Mouse (Mus musculus) hindbrain, embryonic 12.5 days (tissue): ENCODE results near the gene Cd34. TPM values are rescaled to one million over a fixed set of nuclear protein-coding genes. Genes with fewer than 3 reads are reported as not detected.
A peak's percentile ranks its signal among the peaks of the same experiment; 100 is the strongest.

Experiments
- ATAC-seq: fragments of 200-750 bp; cut with Nextera tagmentation; 2 replicates; pipeline ENCODE4 v1.8.0; 2017; ENCODE audit warnings: moderate TSS enrichment; ENCODE audit not compliant: low FRiP score
- H3K27ac ChIP-seq: fragments of 300-500 bp; sonication (generic); 2 replicates; pipeline ENCODE4 v1.5.1; 2016; ENCODE audit warnings: mild to moderate bottlenecking
- H3K27me3 ChIP-seq: fragments of 300-500 bp; sonication (generic); 2 replicates; pipeline ENCODE4 v1.6.1; 2016; ENCODE audit warnings: mild to moderate bottlenecking
- H3K36me3 ChIP-seq: fragments of 300-500 bp; sonication (generic); 2 replicates; pipeline ENCODE4 v1.6.1; 2016; ENCODE audit warnings: mild to moderate bottlenecking
- H3K4me1 ChIP-seq: fragments of 300-500 bp; sonication (generic); 2 replicates; pipeline ENCODE4 v1.6.1; 2016
- H3K4me2 ChIP-seq: fragments of 300-500 bp; sonication (generic); replicated peaks from 2 replicates; pipeline ENCODE4 v1.6.1; 2016; ENCODE audit warnings: mild to moderate bottlenecking
- H3K4me3 ChIP-seq: fragments of 300-500 bp; sonication (generic); 2 replicates; pipeline ENCODE4 v1.5.1; 2016; ENCODE audit warnings: mild to moderate bottlenecking
- H3K9ac ChIP-seq: fragments of 300-500 bp; sonication (generic); 2 replicates; pipeline ENCODE4 v1.6.1; 2016; ENCODE audit warnings: mild to moderate bottlenecking, moderate library complexity
- H3K9me3 ChIP-seq: fragments of 300-500 bp; sonication (generic); replicated peaks from 2 replicates; pipeline ENCODE4 v1.6.1; 2016; ENCODE audit warnings: mild to moderate bottlenecking
- WGBS: fragments of 180-500 bp; shearing (Covaris S2); methylation state at CpG from one replicate; pipeline ENCODE4 v1.1.7; 2016; 5-methylcytosine and 5-hydroxymethylcytosine counted together
- polyA plus RNA-seq: library from polyadenylated mRNA; unstranded; fragments of >200 nt; fragmentation: Nextera tagmentation; extraction: Ambion mirVana; gene quantifications from 2 replicates; pipeline ENCODE4 v1.2.1, GENCODE M21; 2016

Gene Cd34
- polyA plus RNA-seq: 44.7 and 50.0 TPM in 2 replicates

GRCm38 (mm10) chr1:194938715-194939114, at the start of gene Cd34:
Gene Cd34 (plus strand): TSS chr1:194938819.
- Histone ChIP-seq H3K4me2 (peak within 1 kb of the TSS; percentile 78), H3K9me3 (no peaks in the 10 kb centered on the region), H3K4me3 (peak within 1 kb of the TSS; percentile 40), H3K36me3 (no peaks in the 10 kb centered on the region), H3K27me3 (peaks cover 15% of the 10 kb centered on the region), H3K27ac (no peak within 1 kb of the TSS), H3K9ac (peak within 1 kb of the TSS; percentile 41; the same call in 1 of the 2 replicates), H3K4me1 (peaks cover 7% of the 10 kb centered on the region)
- peak; percentile 68 for ATAC-seq
- under 1% methylated on average over 26 of the region's 26 CpGs for WGBS

- Histone ChIP-seq H3K9ac (no peak overlapping the region), H3K9me3 (no peaks in the 10 kb centered on the region), H3K4me3 (no peak overlapping the region), H3K36me3 (no peaks in the 10 kb centered on the region), H3K4me1 (no peaks in the 10 kb centered on the region), H3K27ac (no peak overlapping the region), H3K27me3 (no peaks in the 10 kb centered on the region), H3K4me2 (no peak overlapping the region)
- ATAC-seq: no peak
- WGBS: 79% methylated on average over 1 of the region's 1 CpGs
Observed at GRCm38 (mm10) chr1:194894513-194894912, 44.1 kb upstream of the Cd34 start.

- no peak for ATAC-seq
- H3K9ac ChIP-seq: no peak overlapping the region
Observed at GRCm38 (mm10) chr1:194895287-194895686, 43.3 kb upstream of the Cd34 start.

DNA sequence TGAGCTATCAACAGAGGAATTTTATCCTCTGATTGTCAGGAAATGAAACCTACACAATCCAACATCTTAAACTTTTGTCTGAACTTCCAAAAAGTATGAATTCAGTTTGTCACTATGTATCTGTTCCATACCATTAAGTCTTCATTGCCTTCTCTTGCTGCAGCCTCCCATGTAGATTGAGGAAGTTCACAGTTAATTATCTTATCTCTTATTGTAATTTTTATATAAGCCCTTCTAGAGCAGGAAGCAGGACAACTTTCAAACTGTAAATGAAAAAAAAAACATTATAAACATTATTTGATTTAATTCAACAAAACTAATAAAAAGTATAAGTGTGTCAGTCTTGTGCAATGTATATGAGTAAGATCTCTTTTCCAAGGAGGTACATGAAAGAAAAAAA, 37.5 kb upstream of the Cd34 start:
- Histone ChIP-seq H3K9ac (no peak overlapping the region), H3K4me3 (no peak overlapping the region), H3K4me1 (no peaks in the 10 kb centered on the region), H3K27ac (no peak overlapping the region), H3K9me3 (no peaks in the 10 kb centered on the region), H3K4me2 (no peak overlapping the region), H3K27me3 (no peaks in the 10 kb centered on the region), H3K36me3 (no peaks in the 10 kb centered on the region)
- no peak for ATAC-seq

More at GRCm38 (mm10) chr1:194895287-194895686, 43.3 kb upstream of the Cd34 start:
- Histone ChIP-seq H3K4me1 (no peaks in the 10 kb centered on the region), H3K4me3 (no peak overlapping the region), H3K4me2 (no peak overlapping the region), H3K27ac (no peak overlapping the region), H3K27me3 (no peaks in the 10 kb centered on the region), H3K9me3 (no peaks in the 10 kb centered on the region), H3K36me3 (no peaks in the 10 kb centered on the region)
- WGBS: 78% methylated on average over 3 of the region's 3 CpGs

- WGBS: 68% methylated on average over 1 of the region's 1 CpGs
- Histone ChIP-seq H3K4me3 (no peak overlapping the region), H3K27ac (no peak overlapping the region), H3K27me3 (no peaks in the 10 kb centered on the region), H3K4me2 (no peak overlapping the region), H3K4me1 (no peaks in the 10 kb centered on the region), H3K9me3 (no peaks in the 10 kb centered on the region), H3K9ac (no peak overlapping the region), H3K36me3 (no peaks in the 10 kb centered on the region)
- ATAC-seq: no peak
Observed at GRCm38 (mm10) chr1:194901826-194902225, 36.8 kb upstream of the Cd34 start.

GRCm38 (mm10) chr1:194908956-194909355, 29.7 kb upstream of the Cd34 start:
- Histone ChIP-seq H3K4me2 (no peak overlapping the region), H3K4me3 (no peak overlapping the region), H3K9ac (no peak overlapping the region), H3K27me3 (no peaks in the 10 kb centered on the region), H3K27ac (no peak overlapping the region), H3K4me1 (no peaks in the 10 kb centered on the region), H3K36me3 (no peaks in the 10 kb centered on the region), H3K9me3 (no peaks in the 10 kb centered on the region)
- no peak for ATAC-seq

- WGBS: 57% methylated on average over 1 of the region's 1 CpGs
Observed at GRCm38 (mm10) chr1:194925753-194926350, 12.8 kb upstream of the Cd34 start.

DNA sequence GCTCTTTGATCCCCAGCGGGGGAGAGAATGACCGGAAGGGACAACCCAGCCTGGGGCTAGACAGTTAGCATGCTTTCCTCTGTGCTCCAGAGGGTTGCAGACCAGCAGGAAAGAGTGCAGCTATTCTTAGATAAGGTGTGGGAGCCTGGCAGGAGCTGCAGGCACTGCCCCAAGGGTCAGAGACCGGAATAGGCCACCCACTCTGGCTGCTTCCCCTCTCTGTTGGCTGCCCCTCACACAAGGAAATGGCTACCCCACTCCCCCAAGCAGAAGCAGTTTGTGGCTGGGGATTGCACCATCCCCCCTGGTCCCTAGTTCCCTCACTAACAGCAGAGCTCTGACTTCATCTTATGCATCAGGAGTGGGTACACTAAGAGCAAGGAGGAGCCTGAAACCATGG, 10.7 kb upstream of the Cd34 start:
- Histone ChIP-seq H3K4me2 (no peak overlapping the region), H3K36me3 (no peaks in the 10 kb centered on the region), H3K9ac (no peak overlapping the region), H3K4me3 (no peak overlapping the region), H3K9me3 (no peaks in the 10 kb centered on the region), H3K27ac (no peak overlapping the region), H3K4me1 (no peaks in the 10 kb centered on the region), H3K27me3 (no peaks in the 10 kb centered on the region)
- whole genome bisulfite sequencing: 55% methylated on average over 3 of the region's 3 CpGs
- ATAC-seq: no peak

More at GRCm38 (mm10) chr1:194925753-194926350, 12.8 kb upstream of the Cd34 start:
- Histone ChIP-seq H3K4me3 (no peak overlapping the region), H3K9me3 (no peaks in the 10 kb centered on the region), H3K4me1 (no peaks in the 10 kb centered on the region), H3K27ac (no peak overlapping the region), H3K9ac (no peak overlapping the region), H3K27me3 (no peaks in the 10 kb centered on the region), H3K4me2 (no peak overlapping the region), H3K36me3 (no peaks in the 10 kb centered on the region)
- no peak for ATAC-seq

- Histone ChIP-seq H3K4me1 (no peaks in the 10 kb centered on the region), H3K4me3 (no peak overlapping the region), H3K9ac (no peak overlapping the region), H3K36me3 (no peaks in the 10 kb centered on the region), H3K9me3 (no peaks in the 10 kb centered on the region), H3K4me2 (no peak overlapping the region), H3K27me3 (no peaks in the 10 kb centered on the region), H3K27ac (no peak overlapping the region)
- 74% methylated on average over 2 of the region's 2 CpGs for WGBS
- no peak for ATAC-seq
Observed at GRCm38 (mm10) chr1:194929275-194929971, 9.2 kb upstream of the Cd34 start.

DNA sequence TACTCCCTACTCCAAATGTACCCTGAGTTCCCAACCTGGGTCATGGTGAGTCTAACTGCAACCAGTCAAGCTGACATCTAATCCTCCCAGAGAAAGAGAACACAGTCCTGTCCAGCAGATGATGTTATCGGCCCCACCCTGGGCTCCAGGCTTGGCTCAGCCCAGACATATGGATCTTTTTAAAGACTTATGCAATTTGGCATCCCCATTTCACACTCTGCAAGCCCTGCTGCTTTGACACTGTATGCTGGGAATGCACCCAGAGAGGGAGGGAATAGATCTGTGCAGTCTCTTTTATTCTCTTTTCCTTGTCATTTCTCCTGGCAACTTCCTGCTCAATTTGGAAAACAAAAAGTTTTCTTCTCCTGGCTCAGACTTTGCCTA, 8.7 kb upstream of the Cd34 start:
- H3K4me2 ChIP-seq: no peak overlapping the region

DNA sequence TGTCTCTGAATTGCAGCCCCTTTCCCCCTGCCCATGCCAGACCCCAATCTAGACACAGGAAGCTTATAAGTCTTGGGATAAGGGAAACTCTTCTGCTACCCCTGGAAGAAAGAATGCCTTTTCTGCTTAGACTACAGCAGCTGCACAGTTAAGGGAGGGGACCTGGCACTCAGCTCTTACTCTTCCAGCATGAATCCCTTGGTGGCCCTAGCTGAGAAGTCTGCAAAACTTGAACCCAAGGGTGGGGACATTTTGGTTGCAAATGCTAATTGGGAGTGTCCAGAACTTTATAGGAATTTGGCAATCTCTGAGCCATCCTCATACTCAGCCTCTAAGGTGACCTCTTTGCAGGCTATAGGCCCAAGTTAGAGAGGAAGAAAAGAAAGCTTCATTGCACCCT, 7.9 kb upstream of the Cd34 start:
- H3K27me3 ChIP-seq: no peaks in the 10 kb centered on the region
- ATAC-seq: no peak
- no peaks in the 10 kb centered on the region for H3K4me1 ChIP-seq
- no peak overlapping the region for H3K9ac ChIP-seq
- H3K36me3 ChIP-seq: no peaks in the 10 kb centered on the region
- H3K4me3 ChIP-seq: no peak overlapping the region
- H3K9me3 ChIP-seq: no peaks in the 10 kb centered on the region
- no peak overlapping the region for H3K4me2 ChIP-seq
- no peak overlapping the region for H3K27ac ChIP-seq

More for the DNA sequence above, 8.7 kb upstream of the Cd34 start:
- Histone ChIP-seq H3K9me3 (no peaks in the 10 kb centered on the region), H3K36me3 (no peaks in the 10 kb centered on the region), H3K4me3 (no peak overlapping the region), H3K27me3 (no peaks in the 10 kb centered on the region), H3K4me1 (no peaks in the 10 kb centered on the region), H3K27ac (no peak overlapping the region), H3K9ac (no peak overlapping the region)
- 66% methylated on average over 1 of the region's 1 CpGs for WGBS
- no peak for ATAC-seq

DNA sequence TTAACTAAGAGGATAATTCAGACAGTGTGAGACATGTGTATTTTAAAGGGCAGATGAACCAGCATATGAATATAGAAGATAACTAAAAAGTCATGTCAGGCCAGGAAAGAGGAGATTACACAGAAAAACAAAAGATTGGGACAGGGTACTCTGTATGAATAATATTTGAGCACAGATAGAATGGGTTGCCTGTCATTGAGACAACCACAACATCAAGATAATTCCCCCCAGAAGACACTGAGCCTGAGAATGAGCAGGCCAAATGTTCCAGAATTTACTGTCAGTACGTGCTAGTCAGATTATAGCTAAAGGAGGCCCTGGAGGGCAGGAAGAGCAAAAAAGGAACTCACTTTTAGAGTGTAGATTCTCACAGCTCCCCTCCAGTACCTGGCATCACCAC, 3.3 kb upstream of the Cd34 start:
- H3K36me3 ChIP-seq: no peaks in the 10 kb centered on the region
- peaks cover 7% of the 10 kb centered on the region for H3K4me1 ChIP-seq
- no peak overlapping the region for H3K27ac ChIP-seq
- H3K4me3 ChIP-seq: no peak overlapping the region
- H3K9ac ChIP-seq: no peak overlapping the region
- WGBS: 50% methylated on average over 1 of the region's 1 CpGs
- peaks cover 15% of the 10 kb centered on the region for H3K27me3 ChIP-seq
- no peak for ATAC-seq
- no peak overlapping the region for H3K4me2 ChIP-seq
- H3K9me3 ChIP-seq: no peaks in the 10 kb centered on the region

DNA sequence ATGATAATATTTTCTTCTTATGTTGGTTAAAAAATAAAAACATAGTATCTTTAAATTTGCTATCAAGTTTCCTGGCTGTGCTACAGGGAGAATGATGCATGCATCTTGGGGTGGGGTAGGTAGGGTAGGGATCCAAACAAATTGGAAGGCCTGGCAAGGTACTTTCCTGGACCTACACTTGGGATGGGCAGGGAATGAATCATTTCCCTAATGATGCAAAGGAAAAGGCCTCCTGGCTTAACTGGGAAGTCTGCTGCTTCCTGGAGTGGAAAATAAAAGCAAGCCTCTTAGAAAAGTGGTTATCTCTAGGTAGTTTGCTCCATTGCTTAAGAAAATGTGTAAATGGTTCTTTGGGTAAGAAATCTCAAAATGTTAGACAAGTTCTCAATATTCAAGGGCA, 2.9 kb downstream of the Cd34 start:
- H3K9me3 ChIP-seq: no peaks in the 10 kb centered on the region
- H3K9ac ChIP-seq: no peak overlapping the region
- H3K4me2 ChIP-seq: no peak overlapping the region
- no peak overlapping the region for H3K4me3 ChIP-seq
- no peaks in the 10 kb centered on the region for H3K36me3 ChIP-seq
- H3K4me1 ChIP-seq: peaks cover 7% of the 10 kb centered on the region
- H3K27ac ChIP-seq: no peak overlapping the region
- H3K27me3 ChIP-seq: peaks cover 15% of the 10 kb centered on the region
- no peak for ATAC-seq
